Mouse (Mus musculus): Measurements from ENCODE around the gene Etv4. TPM values are rescaled to one million over a fixed set of nuclear protein-coding genes. Genes with fewer than 3 reads are reported as not detected.

Etv4 gene
- polyA plus RNA-seq, 1 experiment from 2014 or later, result 4.8 TPM

GRCm38 (mm10) chr11:101758431-101758830 lies 26.7 kb downstream of the Etv4 start:
- WGBS, result 81% methylated on average over 5 of the region's 5 CpGs

GRCm38 (mm10) chr11:101757366-101757765 lies 27.8 kb downstream of the Etv4 start:
- Histone ChIP-seq H3K27ac (ENCODE audit: low read length) (no peak overlapping the region), H3K36me3 (ENCODE audit: control insufficient read depth, insufficient read depth, low read length) (peaks cover 8% of the 10 kb centered on the region), H3K4me2 (ENCODE audit: low read depth, low read length) (no peak overlapping the region), H3K9ac (ENCODE audit: low read depth, low read length) (no peak overlapping the region), H3K9me3 (ENCODE audit: control insufficient read depth, low read length) (no peaks in the 10 kb centered on the region), H3K4me3 (ENCODE audit: low read length) (no peak overlapping the region), H3K27me3 (replicated peaks; ENCODE audit: control insufficient read depth, insufficient read depth, low read length) (no peaks in the 10 kb centered on the region), H3K4me1 (ENCODE audit: control insufficient read depth, insufficient read depth, low read length) (no peaks in the 10 kb centered on the region)
- WGBS, result 85% methylated on average over 8 of the region's 8 CpGs
- ATAC-seq, result no peak

More at GRCm38 (mm10) chr11:101758431-101758830, 26.7 kb downstream of the Etv4 start:
- Histone ChIP-seq H3K36me3 (ENCODE audit: control insufficient read depth, insufficient read depth, low read length) (peaks cover 8% of the 10 kb centered on the region), H3K4me1 (ENCODE audit: control insufficient read depth, insufficient read depth, low read length) (no peaks in the 10 kb centered on the region), H3K4me3 (ENCODE audit: low read length) (no peak overlapping the region), H3K9ac (ENCODE audit: low read depth, low read length) (no peak overlapping the region), H3K27ac (ENCODE audit: low read length) (no peak overlapping the region), H3K4me2 (ENCODE audit: low read depth, low read length) (no peak overlapping the region), H3K9me3 (ENCODE audit: control insufficient read depth, low read length) (no peaks in the 10 kb centered on the region), H3K27me3 (replicated peaks; ENCODE audit: control insufficient read depth, insufficient read depth, low read length) (no peaks in the 10 kb centered on the region)
- no peak for ATAC-seq

- Histone ChIP-seq H3K4me3 (ENCODE audit: low read length) (no peak overlapping the region), H3K9me3 (ENCODE audit: control insufficient read depth, low read length) (no peaks in the 10 kb centered on the region), H3K9ac (ENCODE audit: low read depth, low read length) (no peak overlapping the region), H3K27ac (ENCODE audit: low read length) (no peak overlapping the region), H3K4me1 (ENCODE audit: control insufficient read depth, insufficient read depth, low read length) (no peaks in the 10 kb centered on the region), H3K36me3 (ENCODE audit: control insufficient read depth, insufficient read depth, low read length) (peaks cover 12% of the 10 kb centered on the region), H3K27me3 (replicated peaks; ENCODE audit: control insufficient read depth, insufficient read depth, low read length) (no peaks in the 10 kb centered on the region), H3K4me2 (ENCODE audit: low read depth, low read length) (no peak overlapping the region)
- 93% methylated on average over 8 of the region's 8 CpGs for WGBS
- no peak for ATAC-seq
These were observed 28.6 kb downstream of the Etv4 start for GRCm38 (mm10) chr11:101756616-101757015.

GRCm38 (mm10) chr11:101733596-101733995 lies 51.6 kb downstream of the Etv4 start:
- ATAC-seq, result no peak
- Histone ChIP-seq H3K4me1 (ENCODE audit: control insufficient read depth, insufficient read depth, low read length) (peaks cover 9% of the 10 kb centered on the region), H3K27me3 (replicated peaks; ENCODE audit: control insufficient read depth, insufficient read depth, low read length) (no peaks in the 10 kb centered on the region), H3K4me2 (ENCODE audit: low read depth, low read length) (peak overlapping the region; percentile 74), H3K9me3 (ENCODE audit: control insufficient read depth, low read length) (no peaks in the 10 kb centered on the region), H3K4me3 (ENCODE audit: low read length) (peak overlapping the region; percentile 77), H3K9ac (ENCODE audit: low read depth, low read length) (peak overlapping the region; percentile 84), H3K36me3 (ENCODE audit: control insufficient read depth, insufficient read depth, low read length) (peaks cover 8% of the 10 kb centered on the region), H3K27ac (ENCODE audit: low read length) (no peak overlapping the region)
- WGBS, result 27% methylated on average over 9 of the region's 9 CpGs

GRCm38 (mm10) chr11:101732518-101733440 lies 52.4 kb downstream of the Etv4 start, which contains the start of gene Dhx8:
TSS of gene Dhx8 (plus strand) at chr11:101732919.
- Histone ChIP-seq H3K4me3 (ENCODE audit: low read length) (peak within 1 kb of the TSS; percentile 77), H3K4me1 (ENCODE audit: control insufficient read depth, insufficient read depth, low read length) (peaks cover 9% of the 10 kb centered on the region), H3K9ac (ENCODE audit: low read depth, low read length) (peak within 1 kb of the TSS; percentile 84), H3K4me2 (ENCODE audit: low read depth, low read length) (peak within 1 kb of the TSS; percentile 74), H3K9me3 (ENCODE audit: control insufficient read depth, low read length) (no peaks in the 10 kb centered on the region), H3K27me3 (replicated peaks; ENCODE audit: control insufficient read depth, insufficient read depth, low read length) (no peaks in the 10 kb centered on the region), H3K36me3 (ENCODE audit: control insufficient read depth, insufficient read depth, low read length) (0 out of 2 replicates have a peak, but pooled peaks cover 3% of the 10 kb centered on the region), H3K27ac (ENCODE audit: low read length) (peak within 1 kb of the TSS; percentile 61)
- ATAC-seq, result peak; percentile 98
- WGBS, result under 1% methylated on average over 51 of the region's 51 CpGs

GRCm38 (mm10) chr11:101729308-101729707 lies 55.9 kb downstream of the Etv4 start:
- 13% methylated on average over 3 of the region's 3 CpGs for WGBS

GRCm38 (mm10) chr11:101726765-101727164 lies 58.4 kb downstream of the Etv4 start:
- H3K4me3 ChIP-seq (ENCODE audit: low read length), result no peak overlapping the region
- no peak overlapping the region for H3K9ac ChIP-seq (ENCODE audit: low read depth, low read length)
- no peak overlapping the region for H3K27ac ChIP-seq (ENCODE audit: low read length)
- no peaks in the 10 kb centered on the region for H3K27me3 ChIP-seq (replicated peaks; ENCODE audit: control insufficient read depth, insufficient read depth, low read length)
- no peaks in the 10 kb centered on the region for H3K4me1 ChIP-seq (ENCODE audit: control insufficient read depth, insufficient read depth, low read length)
- no peak for ATAC-seq
- H3K4me2 ChIP-seq (ENCODE audit: low read depth, low read length), result no peak overlapping the region
- WGBS, result 61% methylated on average over 2 of the region's 2 CpGs
- no peaks in the 10 kb centered on the region for H3K9me3 ChIP-seq (ENCODE audit: control insufficient read depth, low read length)
- H3K36me3 ChIP-seq (ENCODE audit: control insufficient read depth, insufficient read depth, low read length), result no peaks in the 10 kb centered on the region

More at GRCm38 (mm10) chr11:101729308-101729707, 55.9 kb downstream of the Etv4 start:
- Histone ChIP-seq H3K36me3 (ENCODE audit: control insufficient read depth, insufficient read depth, low read length) (no peaks in the 10 kb centered on the region), H3K4me1 (ENCODE audit: control insufficient read depth, insufficient read depth, low read length) (peaks cover 9% of the 10 kb centered on the region), H3K4me3 (ENCODE audit: low read length) (no peak overlapping the region), H3K9ac (ENCODE audit: low read depth, low read length) (no peak overlapping the region), H3K9me3 (ENCODE audit: control insufficient read depth, low read length) (no peaks in the 10 kb centered on the region), H3K27me3 (replicated peaks; ENCODE audit: control insufficient read depth, insufficient read depth, low read length) (no peaks in the 10 kb centered on the region), H3K27ac (ENCODE audit: low read length) (0 out of 2 replicates have a peak overlapping the region, but pooled peaks have one; percentile 5), H3K4me2 (ENCODE audit: low read depth, low read length) (no peak overlapping the region)
- no peak for ATAC-seq

GRCm38 (mm10) chr11:101725043-101725442 lies 60.1 kb downstream of the Etv4 start:
- Histone ChIP-seq H3K9me3 (ENCODE audit: control insufficient read depth, low read length) (no peaks in the 10 kb centered on the region), H3K9ac (ENCODE audit: low read depth, low read length) (no peak overlapping the region), H3K4me1 (ENCODE audit: control insufficient read depth, insufficient read depth, low read length) (no peaks in the 10 kb centered on the region), H3K4me2 (ENCODE audit: low read depth, low read length) (no peak overlapping the region), H3K27ac (ENCODE audit: low read length) (no peak overlapping the region), H3K4me3 (ENCODE audit: low read length) (no peak overlapping the region), H3K27me3 (replicated peaks; ENCODE audit: control insufficient read depth, insufficient read depth, low read length) (no peaks in the 10 kb centered on the region), H3K36me3 (ENCODE audit: control insufficient read depth, insufficient read depth, low read length) (no peaks in the 10 kb centered on the region)
- no peak for ATAC-seq
- whole genome bisulfite sequencing, result 71% methylated on average over 8 of the region's 8 CpGs

GRCm38 (mm10) chr11:101719986-101720520 lies 65.1 kb downstream of the Etv4 start:
- ATAC-seq, result no peak
- 70% methylated on average over 21 of the region's 21 CpGs for WGBS
- no peak overlapping the region for H3K4me2 ChIP-seq (ENCODE audit: low read depth, low read length)

More at GRCm38 (mm10) chr11:101719986-101720520, 65.1 kb downstream of the Etv4 start:
- Histone ChIP-seq H3K9me3 (ENCODE audit: control insufficient read depth, low read length) (no peaks in the 10 kb centered on the region), H3K4me1 (ENCODE audit: control insufficient read depth, insufficient read depth, low read length) (no peaks in the 10 kb centered on the region), H3K4me3 (ENCODE audit: low read length) (no peak overlapping the region), H3K27me3 (replicated peaks; ENCODE audit: control insufficient read depth, insufficient read depth, low read length) (no peaks in the 10 kb centered on the region), H3K36me3 (ENCODE audit: control insufficient read depth, insufficient read depth, low read length) (no peaks in the 10 kb centered on the region), H3K27ac (ENCODE audit: low read length) (no peak overlapping the region), H3K9ac (ENCODE audit: low read depth, low read length) (no peak overlapping the region)

Measured in intestine, embryonic 16.5 days (tissue).